Mouse (Mus musculus) B cell, adult (primary cell): ENCODE data around the gene Vmn2r93. TPM values are rescaled to one million over a fixed set of nuclear protein-coding genes. Genes with fewer than 3 reads are reported as not detected.

Source experiments
- total RNA-seq: library from RNA; stranded (reverse); gene quantifications from 4 replicates; pipeline ENCODE4 v1.2.4, GENCODE M21; 2023; ENCODE audit not compliant: inconsistent age

The Vmn2r93 gene
- not detected in 4 replicates for total RNA-seq

DNA sequence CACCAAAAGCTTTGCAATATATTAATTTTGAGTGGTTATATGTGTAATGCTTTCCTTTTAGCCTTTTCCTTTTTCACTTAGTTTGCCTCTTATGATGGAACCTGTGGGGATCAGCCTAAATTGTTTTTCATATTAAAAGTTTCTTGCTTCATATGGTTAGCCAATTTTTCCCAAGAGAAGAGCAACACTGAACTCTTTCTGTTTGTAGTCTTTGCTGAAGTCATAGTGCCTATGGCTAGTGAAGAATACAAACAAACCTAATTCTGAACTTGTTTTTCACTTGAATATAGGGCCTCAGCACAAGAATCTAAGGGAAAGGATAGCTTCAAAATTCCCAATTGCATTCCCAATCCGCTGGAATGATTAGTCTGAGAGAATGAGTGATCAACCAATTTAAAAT is at the start of gene Vmn2r93:
TSS of gene Vmn2r93 (plus strand) at position 301 of the 400 bp plus-strand sequence.

DNA sequence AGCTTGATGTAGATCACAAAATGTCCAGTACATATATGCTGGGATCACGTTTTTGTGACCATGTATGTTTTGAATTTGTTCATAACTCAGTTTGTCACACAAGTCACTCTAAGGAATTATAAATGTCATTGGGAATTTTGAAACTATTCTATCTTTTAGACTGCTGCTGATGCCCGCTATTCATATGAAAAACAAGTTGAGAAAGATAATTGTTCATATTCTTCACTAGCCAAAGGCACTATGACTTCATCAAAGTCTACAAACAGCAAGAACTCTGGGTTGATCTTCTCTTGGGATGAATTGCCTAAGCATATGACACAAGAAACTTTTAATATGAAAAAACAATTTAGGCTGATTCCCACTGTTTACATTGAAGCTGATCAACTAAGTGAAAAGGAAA is 20.2 kb upstream of the Vmn2r93 start, which contains the start of gene Vmn2r94:
TSS of gene Vmn2r94 (minus strand) at position 101 of the 400 bp plus-strand sequence.

Other genes with a start within 250 kb of the Vmn2r93 start
- not detected in 4 replicates for gene Vmn2r124, start 248.7 kb upstream of the Vmn2r93 start, total RNA-seq
- not detected in 4 replicates for gene Vmn2r91, start 213.1 kb upstream of the Vmn2r93 start, total RNA-seq
- gene Vmn2r92, start 146.2 kb upstream of the Vmn2r93 start, total RNA-seq, result not detected in 4 replicates
- not detected in 4 replicates for gene Vmn2r94, start 20.3 kb upstream of the Vmn2r93 start, total RNA-seq
- 0.06 TPM in 1 of 4 replicates, not detected in the others for gene Vmn2r95, start 126.0 kb downstream of the Vmn2r93 start, total RNA-seq